Mouse (Mus musculus): ENCODE measurements at regions not wholly inside any gene's neighbourhood (a gene's known extent, or its start where the extent isn't known, plus 50 kb on each side); places are given as distances from the start of the nearest gene placed in this dataset. TPM values are rescaled to one million over a fixed set of nuclear protein-coding genes. Genes with fewer than 3 reads are reported as not detected.

DNA sequence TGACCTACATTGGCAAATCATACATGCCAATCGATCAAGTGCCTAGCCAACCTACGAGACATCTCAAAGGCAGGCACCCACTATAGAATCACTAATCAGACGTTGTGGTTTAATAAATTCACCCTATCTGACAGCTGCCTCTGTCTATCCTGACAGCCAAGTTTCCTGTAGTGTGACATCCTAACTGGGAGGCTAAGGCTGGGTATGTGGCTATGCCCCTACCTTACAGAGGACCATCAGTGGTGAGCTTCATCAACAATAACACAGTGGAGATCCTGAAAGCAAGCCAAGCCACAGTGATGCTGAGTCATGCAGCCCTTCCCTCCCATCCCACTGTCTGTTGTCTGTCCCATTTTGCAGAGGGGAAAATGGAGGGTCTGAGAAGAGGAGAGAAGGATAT, 630.7 kb downstream of the Sox6 start:
- Histone ChIP-seq H3K4me1 (replicated peaks; ENCODE audit: control insufficient read depth, insufficient read depth, low read length) (no peaks in the 10 kb centered on the region), H3K27ac (ENCODE audit: low read depth, low read length) (no peak overlapping the region), H3K4me2 (replicated peaks; ENCODE audit: low read depth) (no peak overlapping the region), H3K36me3 (ENCODE audit: control insufficient read depth, insufficient read depth) (no peaks in the 10 kb centered on the region), H3K4me3 (ENCODE audit: low read depth, low read length) (no peak overlapping the region), H3K27me3 (replicated peaks; ENCODE audit: control insufficient read depth, insufficient read depth, low read length) (no peaks in the 10 kb centered on the region), H3K9ac (ENCODE audit: low read depth, low read length) (no peak overlapping the region), H3K9me3 (ENCODE audit: control insufficient read depth) (no peaks in the 10 kb centered on the region)
- 85% methylated on average over 3 of the region's 3 CpGs for WGBS
- ATAC-seq = no peak
- TF ChIP-seq CTCF (IDR thresholded peaks at IDR 0.05; ENCODE audit: low read depth) = no peak

DNA sequence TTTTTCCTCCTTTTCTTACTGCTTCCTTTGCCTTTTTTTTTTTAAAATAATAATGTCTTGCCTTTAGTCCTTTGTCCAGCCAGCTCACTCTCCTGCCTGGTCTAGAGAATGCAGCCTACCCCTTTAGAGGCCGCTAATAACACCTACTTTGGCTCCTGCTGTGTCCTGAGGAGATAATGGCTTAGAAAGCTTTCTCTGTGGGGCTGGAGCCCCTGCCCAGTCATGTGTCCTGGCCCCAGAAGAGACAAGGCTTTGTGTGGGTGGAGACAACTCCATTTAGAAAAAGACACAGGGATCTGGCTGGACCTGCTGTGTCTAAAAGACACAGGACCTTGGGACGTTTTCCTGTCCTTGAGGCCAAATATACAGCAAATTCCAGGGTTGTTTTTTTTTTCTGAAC, 629.7 kb downstream of the Sox6 start:
- H3K27ac ChIP-seq (ENCODE audit: low read depth, low read length) = no peak overlapping the region
- ATAC-seq = no peak
- no peaks in the 10 kb centered on the region for H3K27me3 ChIP-seq (replicated peaks; ENCODE audit: control insufficient read depth, insufficient read depth, low read length)
- no peak overlapping the region for H3K9ac ChIP-seq (ENCODE audit: low read depth, low read length)
- H3K4me2 ChIP-seq (replicated peaks; ENCODE audit: low read depth) = no peak overlapping the region
- no peaks in the 10 kb centered on the region for H3K4me1 ChIP-seq (replicated peaks; ENCODE audit: control insufficient read depth, insufficient read depth, low read length)
- H3K4me3 ChIP-seq (ENCODE audit: low read depth, low read length) = no peak overlapping the region
- H3K36me3 ChIP-seq (ENCODE audit: control insufficient read depth, insufficient read depth) = no peaks in the 10 kb centered on the region
- H3K9me3 ChIP-seq (ENCODE audit: control insufficient read depth) = no peaks in the 10 kb centered on the region
- WGBS = 63% methylated on average over 2 of the region's 2 CpGs
- no peak for TF ChIP-seq CTCF (IDR thresholded peaks at IDR 0.05; ENCODE audit: low read depth)

DNA sequence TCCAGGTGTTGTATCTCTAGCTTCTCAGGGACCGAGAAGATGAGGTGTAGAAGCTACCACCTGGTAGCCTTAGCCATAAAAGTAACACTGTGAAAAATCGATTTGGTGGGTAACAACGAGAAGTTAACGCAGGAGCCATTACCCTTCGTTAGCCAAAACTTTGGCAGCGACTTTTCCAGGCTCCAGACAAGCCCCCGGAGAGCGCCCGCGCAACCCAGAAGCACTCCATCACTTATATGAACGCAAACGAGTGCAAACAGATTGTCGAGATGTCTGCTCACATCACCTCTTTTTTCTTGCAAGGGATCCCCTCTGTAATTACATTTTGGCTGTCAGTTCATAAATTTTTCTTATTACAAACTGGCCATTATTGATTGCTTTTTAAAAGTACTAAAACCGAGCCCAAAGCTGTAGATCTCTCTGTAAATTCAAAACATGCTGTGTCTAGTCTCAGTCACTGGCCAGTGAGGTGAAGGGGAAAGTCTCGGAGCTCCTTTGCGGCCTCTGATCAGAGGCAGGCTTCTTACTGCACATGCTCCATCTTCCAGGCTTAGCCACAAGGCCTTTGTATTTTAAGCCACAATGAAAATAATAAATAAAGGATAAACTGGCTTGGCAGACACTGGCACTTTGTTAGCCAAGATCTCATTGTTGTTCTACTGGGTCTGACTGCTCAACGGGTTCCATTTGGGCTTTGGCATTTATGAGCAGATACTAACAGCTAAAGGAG, 627.9 kb downstream of the Sox6 start:
- ATAC-seq = no peak
- Histone ChIP-seq H3K27ac (ENCODE audit: low read depth, low read length) (no peak overlapping the region), H3K9me3 (ENCODE audit: control insufficient read depth) (no peaks in the 10 kb centered on the region), H3K4me2 (replicated peaks; ENCODE audit: low read depth) (no peak overlapping the region), H3K4me3 (ENCODE audit: low read depth, low read length) (no peak overlapping the region), H3K9ac (ENCODE audit: low read depth, low read length) (no peak overlapping the region), H3K4me1 (replicated peaks; ENCODE audit: control insufficient read depth, insufficient read depth, low read length) (no peaks in the 10 kb centered on the region), H3K27me3 (replicated peaks; ENCODE audit: control insufficient read depth, insufficient read depth, low read length) (no peaks in the 10 kb centered on the region), H3K36me3 (ENCODE audit: control insufficient read depth, insufficient read depth) (no peaks in the 10 kb centered on the region)
- TF ChIP-seq CTCF (IDR thresholded peaks at IDR 0.05; ENCODE audit: low read depth) = no peak
- WGBS = 76% methylated on average over 17 of the region's 17 CpGs

DNA sequence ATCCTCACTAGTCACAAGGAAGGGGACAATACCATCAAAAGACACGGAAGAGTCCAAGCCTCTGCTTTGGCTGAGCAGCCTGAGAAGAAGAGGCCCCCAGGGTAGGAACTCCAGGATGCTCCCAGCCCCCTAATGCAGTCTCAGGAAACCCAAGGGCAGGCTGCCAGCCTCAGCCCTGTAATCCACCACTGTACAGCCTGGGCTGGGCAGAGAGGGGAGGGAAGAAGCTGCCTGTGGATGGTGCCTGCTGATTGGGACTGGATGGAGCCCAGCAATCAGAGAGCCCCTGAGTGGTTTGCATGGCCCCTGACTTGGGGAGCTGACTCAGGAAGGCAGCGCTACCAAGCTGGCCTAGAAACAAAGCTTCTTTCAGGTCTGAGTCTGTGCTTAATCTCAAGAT, 627.1 kb downstream of the Sox6 start:
- no peak overlapping the region for H3K4me3 ChIP-seq (ENCODE audit: low read depth, low read length)
- H3K4me1 ChIP-seq (replicated peaks; ENCODE audit: control insufficient read depth, insufficient read depth, low read length) = no peaks in the 10 kb centered on the region
- no peak overlapping the region for H3K27ac ChIP-seq (ENCODE audit: low read depth, low read length)
- no peaks in the 10 kb centered on the region for H3K36me3 ChIP-seq (ENCODE audit: control insufficient read depth, insufficient read depth)
- no peak for TF ChIP-seq CTCF (IDR thresholded peaks at IDR 0.05; ENCODE audit: low read depth)
- no peaks in the 10 kb centered on the region for H3K9me3 ChIP-seq (ENCODE audit: control insufficient read depth)
- WGBS = 77% methylated on average over 2 of the region's 2 CpGs
- H3K9ac ChIP-seq (ENCODE audit: low read depth, low read length) = no peak overlapping the region
- no peak overlapping the region for H3K4me2 ChIP-seq (replicated peaks; ENCODE audit: low read depth)
- no peak for ATAC-seq
- no peaks in the 10 kb centered on the region for H3K27me3 ChIP-seq (replicated peaks; ENCODE audit: control insufficient read depth, insufficient read depth, low read length)

DNA sequence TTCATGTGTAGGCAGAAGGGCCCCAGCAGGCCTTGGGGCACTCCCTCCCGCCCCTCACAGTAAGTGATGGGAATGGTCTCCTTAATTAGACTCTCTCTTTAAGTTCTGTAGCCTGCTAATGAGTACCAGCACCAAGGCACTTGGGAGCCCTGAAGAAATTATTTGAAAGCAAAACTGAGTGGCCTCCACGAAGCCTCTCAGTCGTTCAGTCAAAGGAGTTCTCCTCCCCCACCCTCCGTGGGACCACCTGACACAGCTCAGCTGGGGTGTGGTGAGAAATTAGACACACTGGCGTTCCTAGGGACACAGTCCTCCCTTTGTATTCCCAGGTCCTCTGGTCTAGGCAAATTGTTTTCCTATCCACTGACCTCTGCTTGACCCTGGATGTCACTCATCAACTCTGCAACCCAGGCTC, 623.4 kb downstream of the Sox6 start:
- ATAC-seq = no peak
- H3K36me3 ChIP-seq (ENCODE audit: control insufficient read depth, insufficient read depth) = no peaks in the 10 kb centered on the region
- 24% methylated on average over 5 of the region's 5 CpGs for whole genome bisulfite sequencing
- H3K4me2 ChIP-seq (replicated peaks; ENCODE audit: low read depth) = no peak overlapping the region
- no peaks in the 10 kb centered on the region for H3K4me1 ChIP-seq (replicated peaks; ENCODE audit: control insufficient read depth, insufficient read depth, low read length)
- H3K9ac ChIP-seq (ENCODE audit: low read depth, low read length) = no peak overlapping the region
- H3K27ac ChIP-seq (ENCODE audit: low read depth, low read length) = no peak overlapping the region
- H3K9me3 ChIP-seq (ENCODE audit: control insufficient read depth) = no peaks in the 10 kb centered on the region
- H3K27me3 ChIP-seq (replicated peaks; ENCODE audit: control insufficient read depth, insufficient read depth, low read length) = no peaks in the 10 kb centered on the region
- H3K4me3 ChIP-seq (ENCODE audit: low read depth, low read length) = no peak overlapping the region
- no peak for TF ChIP-seq CTCF (IDR thresholded peaks at IDR 0.05; ENCODE audit: low read depth)

Small RNA genes in the stretch of these regions (microRNA-seq; reads per million reads assigned to microRNA genes)
- gene Gm27684 = not detected

Data from intestine, postnatal 0 days (tissue).